Mouse (Mus musculus) ovary, adult 10 weeks (tissue): ENCODE data around the gene Olfr1018. TPM values are rescaled to one million over a fixed set of nuclear protein-coding genes. Genes with fewer than 3 reads are reported as not detected.

Experiments
- polyA plus RNA-seq: library from polyadenylated mRNA; stranded (reverse); fragments of 350-450 nt; fragmentation: Illumina TruSeq; extraction: RNeasy Lipid Tissue Mini Kit (QIAGEN cat#74804); gene quantifications from one replicate; pipeline ENCODE4 v1.2.3, GENCODE M21; 2014

Olfr1018 gene
- not detected for polyA plus RNA-seq

DNA sequence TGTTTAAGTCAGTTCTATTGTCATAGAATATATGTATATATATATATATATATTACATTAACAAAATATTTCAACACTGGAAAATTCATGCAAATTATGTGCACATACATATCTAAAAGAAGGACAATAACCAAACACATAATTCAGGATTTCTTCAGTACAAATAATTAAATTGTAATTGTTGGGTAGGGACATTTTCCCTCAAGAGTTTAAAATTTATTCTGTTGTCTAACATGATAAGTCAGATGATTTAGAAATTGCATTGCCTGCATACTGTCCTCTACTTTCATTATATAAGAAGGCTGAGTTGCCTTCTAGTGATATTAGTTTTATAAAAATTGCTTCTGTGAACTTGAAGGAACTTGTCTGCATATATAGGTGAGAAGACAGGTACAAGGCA is at the start of gene Olfr1018:
Gene Olfr1018 (plus strand): TSS at position 301 of the 400 bp plus-strand sequence.

GRCm38 (mm10) chr2:85772413-85772812 is 45.9 kb upstream of the Olfr1018 start, which contains the start of gene Olfr1014:
Gene Olfr1014 (plus strand): TSS chr2:85772713.

GRCm38 (mm10) chr2:85781717-85782116 is 36.6 kb upstream of the Olfr1018 start, which contains the start of gene Olfr1015:
Gene Olfr1015 (plus strand): TSS chr2:85782017.

DNA sequence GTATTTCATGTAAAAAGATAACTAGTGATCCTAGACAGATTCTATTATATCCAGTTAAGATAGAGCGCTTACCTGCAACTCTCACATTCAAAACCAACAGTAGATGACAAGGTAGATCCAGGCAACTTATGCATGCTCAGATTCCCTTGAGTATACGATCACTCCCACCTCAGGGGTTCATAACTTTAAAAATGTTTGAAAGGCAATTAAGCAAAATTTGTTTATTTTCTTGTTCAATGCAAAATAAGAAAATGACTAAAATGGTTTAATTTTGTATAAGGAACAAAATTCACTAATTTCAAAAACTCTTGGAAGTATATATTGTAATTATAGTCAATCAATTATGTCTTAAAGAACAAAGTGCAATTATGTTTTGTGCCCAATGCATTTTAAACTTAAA is 15.8 kb upstream of the Olfr1018 start, which contains the start of gene Olfr1016:
Gene Olfr1016 (minus strand): TSS at position 101 of the 400 bp plus-strand sequence.

DNA sequence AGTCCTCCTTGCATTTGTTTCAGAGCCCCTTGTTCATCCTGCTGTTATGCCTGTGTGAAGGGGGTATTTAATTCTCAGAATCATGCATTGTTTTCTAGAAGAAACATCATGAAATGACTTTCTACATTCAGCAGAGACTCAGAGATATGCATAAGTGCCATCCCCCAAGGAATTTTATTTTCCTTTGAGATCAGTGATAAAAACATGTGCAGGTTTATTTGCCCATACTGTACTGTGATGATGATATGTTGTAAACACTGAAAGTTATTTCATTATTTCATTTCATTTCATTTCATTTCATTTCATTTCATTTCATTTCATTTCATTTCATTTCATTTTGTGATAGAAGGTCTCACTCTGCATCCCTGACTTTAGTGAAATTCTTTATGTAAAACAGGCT is 27.1 kb downstream of the Olfr1018 start, which contains the start of gene Olfr1019:
Gene Olfr1019 (minus strand): TSS at position 101 of the 400 bp plus-strand sequence.

DNA sequence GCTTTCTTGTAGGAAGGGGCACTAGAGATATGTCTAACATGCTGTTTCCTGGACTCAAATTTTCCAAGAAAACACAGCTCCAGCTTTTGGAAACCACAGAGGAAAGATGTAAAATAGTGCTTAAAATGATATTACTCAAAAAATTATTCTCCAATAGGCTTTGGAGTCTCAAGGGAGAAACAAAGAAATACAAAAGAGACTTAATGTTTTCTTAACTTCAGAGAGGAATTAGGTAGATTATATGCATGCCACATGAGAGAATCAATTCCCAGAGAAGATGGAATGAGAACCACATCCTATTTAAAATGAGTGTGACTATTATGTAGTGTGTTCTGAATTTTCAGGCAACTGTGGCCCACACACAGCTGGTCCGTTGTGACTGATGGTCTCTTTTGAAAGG is 28.5 kb downstream of the Olfr1018 start, which contains the start of gene Olfr1020:
Gene Olfr1020 (plus strand): TSS at position 301 of the 400 bp plus-strand sequence.

GRCm38 (mm10) chr2:85868294-85868693 is 50.0 kb downstream of the Olfr1018 start, which contains the start of gene Olfr1022:
Gene Olfr1022 (plus strand): TSS chr2:85868594.

Other genes starting within 250 kb of the Olfr1018 start
- gene Olfr996, start 239.3 kb upstream of the Olfr1018 start, polyA plus RNA-seq, result not detected
- gene Olfr998, start 229.5 kb upstream of the Olfr1018 start, polyA plus RNA-seq, result not detected
- not detected for gene Olfr1000, start 206.6 kb upstream of the Olfr1018 start, polyA plus RNA-seq
- gene Olfr1002, start 167.8 kb upstream of the Olfr1018 start, polyA plus RNA-seq, result not detected
- not detected for gene Olfr154, start 154.0 kb upstream of the Olfr1018 start, polyA plus RNA-seq
- not detected for gene Olfr1006, start 139.7 kb upstream of the Olfr1018 start, polyA plus RNA-seq
- not detected for gene Olfr1008, start 129.0 kb upstream of the Olfr1018 start, polyA plus RNA-seq
- not detected for gene Olfr1009, start 103.1 kb upstream of the Olfr1018 start, polyA plus RNA-seq
- not detected for gene Olfr1012, start 55.7 kb upstream of the Olfr1018 start, polyA plus RNA-seq
- not detected for gene Olfr1013, start 51.4 kb upstream of the Olfr1018 start, polyA plus RNA-seq
- gene Olfr1014, start 45.8 kb upstream of the Olfr1018 start, polyA plus RNA-seq, result not detected
- gene Olfr1015, start 36.5 kb upstream of the Olfr1018 start, polyA plus RNA-seq, result not detected
- not detected for gene Olfr1016, start 15.9 kb upstream of the Olfr1018 start, polyA plus RNA-seq
- gene Olfr1019, start 27.0 kb downstream of the Olfr1018 start, polyA plus RNA-seq, result not detected
- not detected for gene Olfr1020, start 28.6 kb downstream of the Olfr1018 start, polyA plus RNA-seq
- gene Olfr1022, start 50.1 kb downstream of the Olfr1018 start, polyA plus RNA-seq, result not detected
- gene Olfr1023, start 67.2 kb downstream of the Olfr1018 start, polyA plus RNA-seq, result not detected
- gene Olfr1024, start 86.6 kb downstream of the Olfr1018 start, polyA plus RNA-seq, result not detected
- not detected for gene Olfr1025-ps1, start 96.7 kb downstream of the Olfr1018 start, polyA plus RNA-seq
- gene Olfr1026, start 103.1 kb downstream of the Olfr1018 start, polyA plus RNA-seq, result not detected
- not detected for gene Olfr1028, start 132.0 kb downstream of the Olfr1018 start, polyA plus RNA-seq
- 0.34 TPM for gene Olfr1029, start 155.4 kb downstream of the Olfr1018 start, polyA plus RNA-seq
- gene Olfr1030, start 160.8 kb downstream of the Olfr1018 start, polyA plus RNA-seq, result not detected
- gene Olfr1031, start 171.8 kb downstream of the Olfr1018 start, polyA plus RNA-seq, result not detected
- not detected for gene Olfr1032, start 187.1 kb downstream of the Olfr1018 start, polyA plus RNA-seq
- gene Olfr1033, start 202.2 kb downstream of the Olfr1018 start, polyA plus RNA-seq, result 26.2 TPM
- gene Olfr1034, start 227.4 kb downstream of the Olfr1018 start, polyA plus RNA-seq, result 4.1 TPM